Mouse (Mus musculus): ENCODE data around the gene Dhrs2.

Dhrs2 gene

GRCm38 (mm10) chr14:55221707-55222106 lies at the start of gene Dhrs2:
Gene Dhrs2, plus strand, starts transcription at chr14:55222007.
- DNase-seq (ENCODE audit: low read depth in 1 of 2, low spot score in 2 of 2): no peak

DNA sequence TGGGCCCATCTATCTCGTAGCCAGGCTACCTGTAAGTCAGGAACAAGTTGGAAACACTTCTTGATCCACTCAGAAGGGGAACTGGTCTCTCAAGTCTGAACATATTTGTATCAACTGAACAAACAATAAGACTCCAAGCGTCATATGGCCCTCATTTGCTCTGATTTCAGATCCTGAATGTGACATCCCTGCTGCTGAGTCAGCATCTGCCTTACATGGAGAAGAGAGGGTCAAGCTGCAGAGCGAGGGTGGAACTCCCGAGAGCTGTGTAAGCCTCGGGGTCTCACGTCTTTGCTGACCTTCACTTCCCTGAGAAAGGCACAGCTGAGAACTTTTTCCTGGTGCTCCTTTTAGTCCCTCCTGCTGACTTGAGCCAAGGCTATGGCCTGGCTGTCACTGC lies 47.6 kb upstream of the Dhrs2 start:
- no peak for DNase-seq (ENCODE audit: low read depth in 1 of 2, low spot score in 2 of 2)

DNA sequence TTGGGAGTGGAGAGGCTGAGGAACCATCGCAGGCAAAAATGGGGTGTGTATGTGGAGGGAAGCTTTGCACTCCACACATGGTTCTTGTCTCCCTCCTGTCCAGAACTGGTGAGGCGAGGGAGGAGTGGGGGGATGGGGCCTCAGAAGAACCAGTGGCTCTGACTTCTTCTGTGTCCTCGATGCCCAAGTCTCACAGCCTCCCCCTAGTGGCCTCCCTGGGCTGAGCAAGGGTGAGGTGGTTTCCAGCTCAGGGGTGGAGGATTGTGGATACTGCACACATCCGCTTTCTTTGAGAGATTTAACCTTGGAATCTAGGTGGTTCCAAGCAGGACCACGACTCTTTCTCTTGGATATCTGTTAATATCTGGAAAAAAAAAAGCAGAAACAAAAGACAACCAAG lies 44.5 kb upstream of the Dhrs2 start:
- peak in 1 of 2 experiments; percentile 48 for DNase-seq (ENCODE audit: low read depth in 1 of 2, low spot score in 2 of 2)

- DNase-seq (ENCODE audit: low read depth in 1 of 2, low spot score in 2 of 2): no peak
Measured at GRCm38 (mm10) chr14:55180951-55181350, 40.9 kb upstream of the Dhrs2 start.

GRCm38 (mm10) chr14:55183231-55183630 lies 38.6 kb upstream of the Dhrs2 start:
- no peak for DNase-seq (ENCODE audit: low read depth in 1 of 2, low spot score in 2 of 2)

GRCm38 (mm10) chr14:55184640-55185145 lies 37.1 kb upstream of the Dhrs2 start:
- DNase-seq (ENCODE audit: low read depth in 1 of 2, low spot score in 2 of 2): no peak

GRCm38 (mm10) chr14:55188491-55188890 lies 33.3 kb upstream of the Dhrs2 start:
- no peak for DNase-seq (ENCODE audit: low read depth in 1 of 2, low spot score in 2 of 2)

- no peak for DNase-seq (ENCODE audit: low read depth in 1 of 2, low spot score in 2 of 2)
Measured at GRCm38 (mm10) chr14:55189351-55189769, 32.4 kb upstream of the Dhrs2 start.

- no peak for DNase-seq (ENCODE audit: low read depth in 1 of 2, low spot score in 2 of 2)
Measured at GRCm38 (mm10) chr14:55193354-55193753, 28.5 kb upstream of the Dhrs2 start.

DNA sequence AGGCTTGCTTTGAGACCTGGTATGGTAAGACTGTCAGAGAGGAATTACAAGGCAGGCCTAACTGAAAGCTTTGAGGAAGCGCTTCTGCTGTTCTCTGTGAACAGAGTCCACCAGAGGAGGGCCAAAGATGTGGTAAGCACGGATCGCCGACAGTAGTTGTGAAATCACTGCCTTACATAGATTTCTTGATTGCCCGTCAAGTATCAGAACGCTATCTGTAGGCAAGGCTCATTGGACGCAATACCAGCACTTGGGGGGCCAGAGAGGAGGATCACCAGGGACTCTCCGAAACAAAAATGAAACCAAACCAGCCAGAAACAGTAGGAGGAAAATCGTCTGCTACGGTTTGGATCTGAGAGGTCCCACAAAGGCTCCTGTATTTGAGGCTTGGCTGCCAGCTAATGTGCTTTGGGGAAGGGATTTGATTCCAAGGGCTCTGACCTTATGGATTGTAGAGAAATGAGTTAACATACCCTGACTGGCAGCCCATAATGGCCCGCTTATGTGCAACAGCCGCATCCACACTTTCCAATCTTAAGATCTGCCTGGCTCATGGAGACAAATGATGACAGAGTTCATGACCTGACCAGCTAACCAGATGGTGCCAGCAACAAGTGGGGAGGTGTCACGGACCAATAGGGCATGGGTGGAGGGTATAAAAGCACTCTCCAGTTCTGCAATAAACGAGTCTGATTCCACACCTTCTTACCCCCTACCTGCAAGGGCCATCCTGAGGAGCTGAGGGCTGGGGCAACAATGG lies 27.8 kb upstream of the Dhrs2 start:
- DNase-seq (ENCODE audit: low read depth in 1 of 2, low spot score in 2 of 2): peak; percentile 21 to 29

GRCm38 (mm10) chr14:55194786-55195185 lies 27.0 kb upstream of the Dhrs2 start:
- DNase-seq (ENCODE audit: low read depth in 1 of 2, low spot score in 2 of 2): no peak

DNA sequence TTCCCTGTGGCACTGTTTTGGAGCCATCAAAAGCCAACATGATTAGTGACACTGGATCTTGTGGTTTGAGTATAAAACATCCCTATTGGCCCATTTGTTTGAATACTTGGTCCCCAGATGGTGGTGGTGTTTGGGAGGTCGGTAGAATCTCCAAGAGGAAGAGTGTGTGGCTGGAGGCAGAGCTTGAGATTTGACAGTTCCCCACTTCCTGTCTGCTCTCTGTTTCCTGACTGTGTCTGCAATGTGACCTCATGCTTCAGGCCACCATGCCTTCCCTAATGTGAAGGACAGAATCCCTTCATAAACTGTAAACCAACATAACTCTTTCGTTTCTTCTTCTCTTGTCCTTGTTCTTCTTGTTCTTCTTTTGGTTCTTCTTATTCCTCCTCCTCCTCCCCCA lies 24.7 kb upstream of the Dhrs2 start:
- no peak for DNase-seq (ENCODE audit: low read depth in 1 of 2, low spot score in 2 of 2)

- no peak for DNase-seq (ENCODE audit: low read depth in 1 of 2, low spot score in 2 of 2)
Measured at GRCm38 (mm10) chr14:55198187-55198586, 23.6 kb upstream of the Dhrs2 start.

DNA sequence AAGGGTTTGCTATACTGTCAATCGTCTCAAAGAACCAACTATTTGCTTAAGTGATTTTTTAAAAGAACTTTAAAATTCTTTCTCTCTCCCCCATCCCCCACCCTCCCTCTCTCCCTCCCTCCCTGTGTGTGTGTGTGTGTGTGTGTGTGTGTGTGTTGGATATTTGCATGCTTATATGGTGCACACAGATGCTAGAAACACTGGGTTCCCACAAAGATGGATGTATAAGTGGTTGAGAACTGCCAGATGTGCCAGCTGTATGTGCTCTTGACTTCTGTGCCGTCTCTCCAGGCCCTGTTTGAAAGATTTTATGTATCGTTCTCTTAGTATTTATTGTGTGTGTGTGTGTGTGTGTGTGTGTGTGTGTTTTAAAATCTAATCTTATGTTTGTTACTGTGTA lies 17.3 kb upstream of the Dhrs2 start:
- no peak for DNase-seq (ENCODE audit: low read depth in 1 of 2, low spot score in 2 of 2)

- no peak for DNase-seq (ENCODE audit: low read depth in 1 of 2, low spot score in 2 of 2)
Measured at GRCm38 (mm10) chr14:55205045-55205750, 16.6 kb upstream of the Dhrs2 start.

- no peak for DNase-seq (ENCODE audit: low read depth in 1 of 2, low spot score in 2 of 2)
Measured at GRCm38 (mm10) chr14:55208306-55208705, 13.5 kb upstream of the Dhrs2 start.

- DNase-seq (ENCODE audit: low read depth in 1 of 2, low spot score in 2 of 2): no peak
Measured at GRCm38 (mm10) chr14:55213621-55214020, 8.2 kb upstream of the Dhrs2 start.

GRCm38 (mm10) chr14:55214507-55214906 lies 7.3 kb upstream of the Dhrs2 start:
- peak in 1 of 2 experiments; percentile 25 for DNase-seq (ENCODE audit: low read depth in 1 of 2, low spot score in 2 of 2)

GRCm38 (mm10) chr14:55223172-55223571 lies 1.4 kb downstream of the Dhrs2 start:
- DNase-seq (ENCODE audit: low read depth in 1 of 2, low spot score in 2 of 2): no peak

- no peak for DNase-seq (ENCODE audit: low read depth in 1 of 2, low spot score in 2 of 2)
Measured at GRCm38 (mm10) chr14:55234639-55235038, 12.8 kb downstream of the Dhrs2 start.

DNA sequence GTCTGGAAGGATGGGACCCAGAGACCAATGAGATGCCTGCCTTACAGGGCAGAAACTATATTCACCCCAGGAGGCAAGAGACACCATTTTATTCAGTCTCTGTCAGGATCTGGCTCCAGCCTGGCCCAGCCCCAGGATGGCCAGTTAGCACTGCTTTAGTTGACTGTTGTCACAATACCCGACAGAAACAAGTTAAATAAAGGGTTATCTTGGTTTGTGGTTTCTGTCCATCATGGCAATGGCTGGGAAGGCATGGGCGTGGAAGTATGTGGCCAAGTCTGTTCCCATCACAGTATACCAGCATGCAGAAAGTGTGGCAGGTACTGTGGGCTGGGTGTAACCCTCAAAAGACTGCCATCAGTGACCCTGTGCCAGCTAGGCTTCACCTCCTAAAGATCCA lies 14.9 kb downstream of the Dhrs2 start:
- DNase-seq (ENCODE audit: low read depth in 1 of 2, low spot score in 2 of 2): no peak

DNA sequence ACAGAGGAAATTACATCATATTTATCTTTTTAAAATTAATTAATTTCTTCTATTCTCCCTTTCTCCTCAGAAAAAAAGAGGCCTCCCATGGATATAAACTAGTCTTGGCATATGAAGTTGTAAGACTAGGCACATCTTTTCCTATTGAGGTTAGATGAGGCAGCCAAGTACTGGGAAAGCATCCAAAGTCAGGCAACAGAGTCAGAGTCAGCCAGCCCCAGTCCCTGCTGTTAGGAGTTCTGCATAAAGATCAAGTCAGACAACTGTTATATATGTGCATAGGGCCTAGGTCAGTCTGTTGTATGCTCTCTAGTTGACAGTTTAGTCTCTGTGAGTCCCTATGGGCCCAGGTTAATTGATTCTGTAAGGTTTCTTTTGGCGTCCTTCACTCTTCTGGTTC lies 20.9 kb downstream of the Dhrs2 start:
- no peak for DNase-seq (ENCODE audit: low read depth in 1 of 2, low spot score in 2 of 2)

All from monocyte, adult 2 months (primary cell).